Mouse (Mus musculus) ES-E14 (cell line): ENCODE data around the gene Gm10662. TPM values are rescaled to one million over a fixed set of nuclear protein-coding genes. Genes with fewer than 3 reads are reported as not detected.
"Not testable (repeated sequence)": the region's sequence is repeated elsewhere in the genome, so short reads cannot be mapped to it uniquely, and the experiment has no call there.

ENCODE experiments used
- DNase-seq: peaks from one replicate; pipeline ENCODE4 v3.0.0-alpha.2; 2013; ENCODE audit warnings: low read depth, low spot score
- H3K27ac ChIP-seq: 2 replicates; pipeline ENCODE4 v1.5.1; 2012; ENCODE audit warnings: low read depth, mild to moderate bottlenecking, low read length, moderate library complexity, mixed read lengths; ENCODE audit not compliant: poor library complexity, insufficient read depth, severe bottlenecking
- H3K36me3 ChIP-seq: 2 replicates; pipeline ENCODE4 v1.6.1; 2012; ENCODE audit warnings: mild to moderate bottlenecking, low read length, moderate library complexity, mixed read lengths; ENCODE audit not compliant: control insufficient read depth, poor library complexity, insufficient read depth, severe bottlenecking
- H3K4me1 ChIP-seq, 2 experiments: fragments of 150-350 bp in 1 of 2; sonication (generic) in 1 of 2; 2 replicates each; pipeline ENCODE4 v1.6.1; 2012; ENCODE audit warnings: low read length in 2 of 2, mild to moderate bottlenecking in 1 of 2, mixed read lengths in 1 of 2; ENCODE audit not compliant: control insufficient read depth in 2 of 2, insufficient read depth in 2 of 2, poor library complexity in 1 of 2
- H3K4me3 ChIP-seq, 2 experiments: fragments of 150-350 bp in 1 of 2; sonication (generic) in 1 of 2; 2 replicates each; pipeline ENCODE4 v1.5.1; 2012; ENCODE audit warnings: low read length in 2 of 2, low read depth in 1 of 2, mild to moderate bottlenecking in 1 of 2, mixed read lengths in 1 of 2; ENCODE audit not compliant: insufficient read depth in 1 of 2, poor library complexity in 1 of 2, severe bottlenecking in 1 of 2
- H3K9ac ChIP-seq: 2 replicates; pipeline ENCODE4 v1.6.1; 2012; ENCODE audit warnings: low read depth, mild to moderate bottlenecking, low read length, mixed read lengths; ENCODE audit not compliant: poor library complexity, insufficient read depth, severe bottlenecking
- H3K9me3 ChIP-seq: fragments of 150-350 bp; sonication (generic); 2 replicates; pipeline ENCODE4 v1.6.1; 2012; ENCODE audit warnings: low read depth, mild to moderate bottlenecking, low read length; ENCODE audit not compliant: control insufficient read depth, insufficient read depth
- ZC3H11A ChIP-seq: IDR thresholded peaks from 2 replicates; pipeline ENCODE4 v1.6.1; 2012; ENCODE audit warnings: low read depth, mild to moderate bottlenecking, inconsistent platforms, low read length, borderline replicate concordance
- in situ Hi-C, 2 experiments: fragments of 600-800 bp; cut with MboI; formaldehyde crosslinking; loops; one replicate each; pipeline ENCODE4 v1.15.1; 2025; ENCODE audit warnings: low sequenced_read_pairs in 2 of 2, inconsistent platforms in 1 of 2; ENCODE audit not compliant: unreplicated experiment in 2 of 2
- total RNA-seq: library from RNA; depleted of rRNA; stranded (reverse); fragments of 300-350 nt; gene quantifications from 2 replicates; pipeline ENCODE4 v1.2.3, GENCODE M21; 2012; rRNA removed

Gene Gm10662
- total RNA-seq: not detected in 2 replicates

GRCm38 (mm10) chr7:23144380-23144779 is at the start of gene Gm10662:
Gene Gm10662 (minus strand): TSS chr7:23144480.
- H3K9me3 ChIP-seq, H3K36me3 ChIP-seq, H3K9ac ChIP-seq, in situ Hi-C loops, H3K4me1 ChIP-seq, H3K4me3 ChIP-seq, H3K27ac ChIP-seq, DNase-seq: not testable (repeated sequence)

GRCm38 (mm10) chr7:23163505-23163904 is 19.2 kb upstream of the Gm10662 start:
- H3K4me1 ChIP-seq, in situ Hi-C loops, H3K27ac ChIP-seq, H3K36me3 ChIP-seq, H3K9me3 ChIP-seq, H3K9ac ChIP-seq, H3K4me3 ChIP-seq: not testable (repeated sequence)
- TF ChIP-seq ZC3H11A: 0 out of 2 replicates have a peak, but pooled peaks have one; percentile 33
- DNase-seq: peak; percentile 62

Other genes with a start within 250 kb of the Gm10662 start
- not detected in 2 replicates for gene Gm4214, start 159.8 kb downstream of the Gm10662 start, total RNA-seq
- not detected in 2 replicates for gene Gm4216, start 124.6 kb downstream of the Gm10662 start, total RNA-seq
- not detected in 2 replicates for gene Vmn1r163, start 88.9 kb downstream of the Gm10662 start, total RNA-seq
- gene Gm8720, start 77.0 kb downstream of the Gm10662 start, total RNA-seq: not detected in 2 replicates
- not detected in 2 replicates for gene Vmn1r165, start 72.9 kb upstream of the Gm10662 start, total RNA-seq
- not detected in 2 replicates for gene Vmn1r166, start 107.2 kb upstream of the Gm10662 start, total RNA-seq
- 0.22 TPM in 1 of 2 replicates, not detected in the other for gene Gm6902, start 134.4 kb upstream of the Gm10662 start, total RNA-seq
- gene Nlrp4e, start 156.7 kb upstream of the Gm10662 start, total RNA-seq: not detected in 2 replicates
- 0.05 TPM in 1 of 2 replicates, not detected in the other for gene Nlrp5, start 241.4 kb upstream of the Gm10662 start, total RNA-seq